Mouse (Mus musculus): ENCODE measurements around the gene E130114P18Rik.

Gene E130114P18Rik

GRCm38 (mm10) chr4:97777706-97778176 lies at the start of gene E130114P18Rik:
TSS of gene E130114P18Rik (minus strand) at chr4:97778078.
- no peak for DNase-seq (ENCODE audit: low spot score)

DNA sequence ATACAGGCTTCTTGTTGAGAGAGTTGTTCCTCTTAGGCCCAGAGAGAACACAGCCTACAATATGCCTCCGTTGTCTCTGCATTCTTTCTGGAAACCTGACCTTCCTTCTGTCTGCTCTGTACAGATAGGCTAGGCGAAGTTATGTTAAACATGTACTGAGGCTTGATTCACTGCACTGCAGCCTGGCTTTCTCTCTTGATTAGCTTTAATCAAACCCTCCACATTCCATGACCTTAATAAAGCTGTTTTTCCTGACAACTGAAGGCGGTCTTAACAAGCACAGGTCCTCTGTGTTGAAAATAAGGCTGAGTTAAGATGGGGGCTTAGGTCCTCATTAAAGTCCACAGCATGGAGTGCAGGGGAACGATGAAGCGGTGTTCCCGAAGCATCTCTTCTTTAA lies 49.2 kb upstream of the E130114P18Rik start:
- DNase-seq (ENCODE audit: low spot score): no peak

DNA sequence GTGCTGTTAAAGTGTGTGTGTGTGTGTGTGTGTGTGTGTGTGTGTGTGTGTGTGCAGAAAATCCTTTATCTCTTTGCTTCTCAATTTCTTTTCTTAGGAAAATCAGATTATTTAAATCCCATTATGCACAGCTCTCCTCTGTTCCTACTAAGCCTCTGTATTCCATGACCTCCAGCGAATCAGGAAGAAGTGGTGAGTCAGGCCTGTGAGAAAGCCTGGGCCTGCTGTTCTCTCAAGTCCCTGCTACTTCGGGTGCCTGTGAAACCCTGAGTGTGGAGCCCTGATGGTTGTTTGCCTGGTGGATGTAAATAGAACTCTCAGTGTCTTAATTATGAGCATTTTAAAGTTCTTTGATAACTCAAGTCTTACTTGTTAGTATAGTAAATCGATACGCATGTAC lies 48.0 kb upstream of the E130114P18Rik start:
- no peak for DNase-seq (ENCODE audit: low spot score)

- no peak for DNase-seq (ENCODE audit: low spot score)
Measured at GRCm38 (mm10) chr4:97825432-97825831, 47.6 kb upstream of the E130114P18Rik start.

- DNase-seq (ENCODE audit: low spot score): no peak
Measured at GRCm38 (mm10) chr4:97824451-97824850, 46.6 kb upstream of the E130114P18Rik start.

DNA sequence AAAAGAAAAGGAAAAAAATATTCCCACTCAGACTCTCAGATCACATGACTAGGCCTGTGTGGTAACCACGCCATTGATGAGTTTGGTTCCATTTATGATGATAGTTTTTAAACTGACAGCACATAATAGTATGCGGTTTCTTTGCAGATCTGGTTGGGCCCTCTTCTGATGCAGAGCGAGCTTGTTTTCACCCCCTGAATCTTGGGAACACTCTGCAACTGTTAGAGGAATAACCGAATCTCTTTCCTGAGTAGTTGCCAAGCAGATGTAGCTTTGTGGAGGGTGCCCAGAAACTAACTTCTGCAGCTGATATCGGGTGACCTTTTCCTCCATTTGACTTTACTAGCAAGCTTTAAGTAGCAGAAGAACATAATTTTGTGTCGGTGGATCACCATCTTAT lies 45.6 kb upstream of the E130114P18Rik start:
- DNase-seq (ENCODE audit: low spot score): no peak

DNA sequence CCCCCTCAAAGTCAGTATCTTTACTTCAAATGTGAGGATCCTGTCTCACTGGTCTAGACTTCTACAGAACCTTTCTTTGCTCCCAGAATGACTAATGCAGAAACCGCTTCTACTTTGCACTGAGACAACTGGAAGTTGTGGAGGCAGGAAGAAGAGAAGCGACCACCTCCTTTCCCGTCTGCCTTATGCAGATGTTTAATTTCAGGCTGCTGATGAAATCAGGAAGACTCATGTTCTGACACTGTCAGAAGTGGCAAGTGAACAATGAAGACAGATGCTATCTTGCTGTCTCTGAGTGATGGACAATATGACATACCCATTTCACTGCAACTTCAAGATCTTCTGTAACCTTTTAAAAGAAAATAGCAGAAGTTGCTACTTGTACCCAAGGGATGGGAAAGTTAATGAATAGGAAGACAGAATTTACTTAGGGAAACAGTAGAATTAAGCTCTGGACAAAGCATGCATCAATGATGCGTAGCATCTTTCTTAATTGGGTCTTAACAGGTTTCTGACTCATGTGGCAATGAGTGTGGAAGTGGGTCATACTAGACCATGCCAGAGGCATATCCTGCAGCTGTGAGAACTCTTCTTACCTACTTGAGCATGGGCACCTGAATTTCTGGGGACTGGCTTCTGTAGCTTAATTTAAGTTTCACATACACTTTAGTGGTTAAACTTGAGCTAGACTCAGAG lies 43.8 kb upstream of the E130114P18Rik start:
- no peak for DNase-seq (ENCODE audit: low spot score)

GRCm38 (mm10) chr4:97820474-97821259 lies 42.8 kb upstream of the E130114P18Rik start:
- DNase-seq (ENCODE audit: low spot score): no peak

GRCm38 (mm10) chr4:97819101-97819500 lies 41.2 kb upstream of the E130114P18Rik start:
- no peak for DNase-seq (ENCODE audit: low spot score)

DNA sequence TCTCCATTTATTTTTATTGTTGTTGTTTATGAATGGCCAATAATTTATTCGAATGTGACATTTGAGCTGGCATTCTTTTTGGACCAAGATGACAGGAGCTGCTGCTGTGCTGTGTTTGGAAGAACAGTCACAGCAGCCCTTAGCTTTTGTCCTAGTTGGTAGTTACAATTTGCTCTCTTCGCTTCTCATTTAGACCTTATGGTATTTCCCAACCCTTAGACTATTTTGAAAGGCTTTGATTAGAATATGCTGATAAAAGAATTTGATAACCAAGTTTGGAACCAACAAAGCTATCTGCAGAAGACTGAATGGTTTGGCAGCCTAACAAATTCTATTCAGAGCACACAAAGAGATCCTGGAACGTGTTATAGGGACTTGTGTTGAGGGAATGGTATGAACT lies 40.6 kb upstream of the E130114P18Rik start:
- no peak for DNase-seq (ENCODE audit: low spot score)

- DNase-seq (ENCODE audit: low spot score): no peak
Measured at GRCm38 (mm10) chr4:97817741-97818140, 39.9 kb upstream of the E130114P18Rik start.

DNA sequence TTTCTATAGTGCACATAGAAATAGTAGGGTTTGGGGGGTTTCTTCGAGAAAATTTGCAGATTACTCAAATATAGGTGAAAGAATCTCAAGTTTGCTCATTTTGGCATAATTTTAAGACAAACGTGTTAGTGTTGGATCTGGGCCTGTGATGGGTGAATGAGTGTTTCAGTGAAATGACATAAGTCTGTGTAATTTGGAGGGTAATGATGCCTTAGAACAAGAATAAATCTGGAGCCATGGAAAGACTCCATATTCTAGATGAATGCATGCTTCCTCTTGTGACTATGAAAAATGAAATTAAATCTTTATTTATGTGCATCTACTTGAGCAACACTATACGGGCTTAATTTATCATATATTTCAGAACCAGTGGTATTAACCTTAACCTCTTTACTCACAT lies 38.9 kb upstream of the E130114P18Rik start:
- no peak for DNase-seq (ENCODE audit: low spot score)

DNA sequence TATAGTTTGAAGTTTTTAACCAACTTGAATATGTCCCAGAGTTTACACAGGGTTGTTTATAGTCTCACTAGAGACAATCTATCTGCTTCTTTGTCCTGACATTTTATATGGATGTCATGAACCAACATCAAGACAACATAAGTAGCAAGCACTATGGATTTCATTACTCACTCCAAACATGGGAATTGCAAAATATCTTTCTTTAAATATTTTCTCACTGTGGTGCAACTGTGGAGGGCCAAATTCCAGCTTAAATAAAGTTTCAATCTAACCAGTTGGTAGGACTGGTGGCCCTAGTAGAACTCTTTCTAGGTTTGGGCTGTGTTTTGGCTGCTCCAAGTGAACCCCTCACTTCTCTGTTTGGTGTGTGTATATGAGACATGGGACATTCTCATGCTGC lies 38.1 kb upstream of the E130114P18Rik start:
- DNase-seq (ENCODE audit: low spot score): no peak

DNA sequence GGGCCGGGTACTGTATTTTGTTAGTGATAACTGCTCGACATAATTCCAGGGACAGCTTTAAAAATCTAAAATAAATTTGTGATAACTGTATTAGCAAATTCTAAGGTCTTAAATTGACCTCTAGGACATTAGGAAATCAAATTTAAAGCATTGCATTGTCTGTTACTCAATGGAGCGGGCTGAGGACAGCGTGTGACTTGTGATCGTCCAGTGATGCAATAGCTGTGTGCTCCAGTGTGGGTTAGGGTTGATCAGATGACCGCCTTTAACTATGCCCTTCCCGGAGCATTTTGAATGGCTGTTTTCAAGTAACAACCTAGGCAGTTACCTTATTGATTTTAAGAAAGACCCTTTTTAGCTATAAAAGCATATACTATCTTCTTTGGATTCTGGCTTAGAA lies 36.6 kb upstream of the E130114P18Rik start:
- no peak for DNase-seq (ENCODE audit: low spot score)

DNA sequence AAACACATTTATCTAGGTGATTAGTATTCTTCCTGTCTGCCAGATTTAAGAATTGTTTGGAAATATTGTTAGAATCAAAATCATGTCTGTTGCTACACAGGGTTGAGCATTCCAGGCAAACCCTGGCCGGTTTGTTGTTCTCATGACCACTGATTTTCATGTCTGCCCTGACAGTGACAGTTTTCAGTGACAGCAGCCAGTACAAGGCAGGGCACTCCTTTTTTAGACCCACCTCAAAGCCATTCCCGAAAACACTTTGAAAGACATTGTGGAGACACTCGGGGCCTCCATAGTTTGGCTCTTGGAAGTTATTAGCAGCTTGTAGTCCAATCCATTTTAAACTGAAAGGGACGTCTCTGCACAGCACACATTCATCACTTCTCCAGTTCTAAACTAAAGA lies 36.1 kb upstream of the E130114P18Rik start:
- no peak for DNase-seq (ENCODE audit: low spot score)

DNA sequence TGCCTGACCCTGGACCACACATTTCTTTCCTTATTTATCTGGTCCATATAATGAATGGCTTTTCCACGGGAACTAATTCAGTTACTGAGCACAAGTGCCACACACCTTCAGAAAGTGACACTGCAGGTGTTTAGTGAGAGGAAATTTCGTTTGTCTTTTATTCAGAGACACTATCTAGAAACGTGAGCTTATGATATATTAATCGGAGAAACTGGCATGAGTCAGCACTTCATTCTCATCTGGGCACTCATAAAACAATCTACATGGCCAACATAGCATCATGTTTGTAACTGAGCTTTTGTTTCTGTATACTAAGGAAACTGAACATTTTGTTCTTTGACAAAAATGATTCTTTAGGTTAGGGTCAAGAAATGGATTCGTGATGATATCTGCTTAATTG lies 35.2 kb upstream of the E130114P18Rik start:
- DNase-seq (ENCODE audit: low spot score): no peak

DNA sequence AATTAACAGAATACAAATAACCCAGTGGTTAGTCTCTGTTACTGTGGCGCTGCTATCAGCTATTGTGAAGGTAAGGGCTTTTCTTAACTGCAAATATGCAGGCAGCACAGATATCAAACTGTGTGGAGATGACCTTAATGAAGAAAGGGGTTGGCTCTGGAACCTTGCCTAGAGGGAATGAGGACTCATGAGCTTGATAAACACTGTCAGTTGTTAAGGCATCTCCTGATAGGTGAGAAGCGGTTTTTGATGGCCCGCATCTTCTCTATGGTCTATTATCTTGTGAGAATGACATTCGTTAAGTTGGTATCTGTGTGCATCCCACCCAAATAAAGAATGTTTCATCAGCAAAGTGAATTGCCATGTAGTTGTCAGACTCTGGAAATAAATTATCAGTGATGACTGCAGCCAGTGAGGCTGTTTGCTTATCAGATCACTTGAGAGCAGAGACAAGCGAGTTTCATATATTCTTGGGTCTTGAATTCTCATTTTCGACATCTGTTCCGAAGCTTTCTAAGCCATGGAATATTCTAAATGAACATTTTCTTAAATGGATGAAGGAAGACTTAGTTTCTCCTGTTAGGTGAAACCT lies 32.6 kb upstream of the E130114P18Rik start:
- DNase-seq (ENCODE audit: low spot score): no peak

DNA sequence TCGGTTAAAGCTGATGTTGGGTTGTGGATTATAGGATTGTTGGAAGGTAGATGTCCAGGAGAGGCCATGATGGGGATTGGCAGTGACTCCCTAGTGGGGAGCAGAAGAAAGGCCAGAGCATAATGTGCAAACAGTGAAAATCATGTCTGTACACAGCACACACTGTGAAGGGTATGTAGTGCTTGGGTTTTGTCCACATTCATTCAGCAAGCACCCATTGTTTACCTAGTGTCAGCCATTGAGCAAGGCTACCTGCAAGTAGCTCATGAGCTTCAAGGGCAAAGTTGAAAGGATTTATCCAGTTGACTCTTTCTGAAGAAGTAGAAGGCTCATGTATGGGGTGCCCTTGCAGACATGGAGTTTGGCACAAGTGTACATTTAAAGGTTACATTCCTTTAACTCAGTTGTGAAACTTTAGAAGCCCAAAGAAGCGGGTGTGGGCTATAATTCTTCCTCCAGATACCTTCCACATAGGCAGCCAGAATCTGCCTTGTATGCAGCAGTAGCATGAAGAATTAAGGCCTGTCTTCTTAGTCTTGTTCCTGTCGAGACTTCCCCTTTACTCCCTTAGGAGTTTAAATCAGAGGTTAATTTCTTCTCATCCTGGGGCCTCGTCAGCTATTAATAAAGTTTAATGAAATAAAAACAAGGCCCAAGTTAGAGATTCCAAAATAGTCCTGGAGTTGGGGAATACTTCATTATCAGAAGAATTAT lies 31.9 kb upstream of the E130114P18Rik start:
- no peak for DNase-seq (ENCODE audit: low spot score)

- no peak for DNase-seq (ENCODE audit: low spot score)
Measured at GRCm38 (mm10) chr4:97808885-97809284, 31.0 kb upstream of the E130114P18Rik start.

- no peak for DNase-seq (ENCODE audit: low spot score)
Measured at GRCm38 (mm10) chr4:97806924-97807323, 29.0 kb upstream of the E130114P18Rik start.

DNA sequence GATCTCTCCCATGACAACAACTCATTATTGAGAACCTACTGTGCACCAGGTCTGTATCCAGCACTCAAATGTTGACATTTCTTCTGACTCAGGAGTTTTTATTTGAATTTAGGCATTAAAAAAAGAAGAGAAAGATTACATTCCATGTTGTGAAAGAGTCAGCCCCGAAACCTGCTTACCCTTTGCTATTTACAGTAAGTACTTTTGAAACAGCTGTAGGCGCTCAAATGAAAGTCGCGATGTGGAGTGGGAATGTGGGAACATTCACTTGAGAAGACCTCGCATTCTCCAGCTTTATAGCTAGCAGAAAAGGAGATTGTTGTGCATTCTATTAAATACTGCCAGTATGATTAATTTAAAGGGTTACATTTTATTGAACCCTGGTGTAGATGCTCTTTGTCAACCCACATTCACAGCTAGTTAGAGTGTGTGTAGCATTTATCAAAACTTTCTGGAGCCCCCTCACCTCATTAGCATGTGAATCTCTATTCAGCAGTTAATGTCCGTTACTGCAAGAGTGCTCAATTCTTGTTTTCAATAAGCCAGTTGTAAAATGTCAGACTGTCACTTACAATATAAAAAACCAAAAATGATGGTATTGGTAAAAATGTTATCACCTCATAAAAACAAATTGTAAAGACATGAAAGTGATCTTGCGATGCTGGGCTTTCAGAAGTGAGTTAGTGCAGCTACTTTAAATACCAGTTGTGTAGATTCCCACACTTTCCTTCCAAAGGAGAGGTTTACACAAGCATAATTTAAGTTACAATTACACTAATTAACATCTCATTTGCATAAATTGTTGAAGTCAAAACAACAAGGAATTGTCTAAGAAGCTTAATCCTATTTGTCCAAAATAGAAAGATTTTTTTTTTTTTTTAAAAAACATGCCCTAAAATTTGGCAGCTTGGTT lies 28.3 kb upstream of the E130114P18Rik start:
- no peak for DNase-seq (ENCODE audit: low spot score)
